Mouse (Mus musculus) lung, postnatal 36 days (tissue): ENCODE measurements around the gene Polr2c.
"Not testable (repeated sequence)": the region's sequence is repeated elsewhere in the genome, so short reads cannot be mapped to it uniquely, and the experiment has no call there.

Source experiments
- DNase-seq: peaks from one replicate; pipeline ENCODE4 v3.0.0; 2022; ENCODE audit warnings: mixed read lengths

Gene Polr2c

GRCm38 (mm10) chr8:94841183-94841582 lies 16.1 kb upstream of the Polr2c start:
- DNase-seq: no peak

- no peak for DNase-seq
These were observed 7.2 kb upstream of the Polr2c start for GRCm38 (mm10) chr8:94850049-94850448.

GRCm38 (mm10) chr8:94854761-94855160 lies 2.5 kb upstream of the Polr2c start:
- not testable (repeated sequence) for DNase-seq

- no peak for DNase-seq
These were observed 272 bp upstream of the Polr2c start for GRCm38 (mm10) chr8:94857011-94857345.

GRCm38 (mm10) chr8:94861352-94861910 lies 4.2 kb downstream of the Polr2c start:
- DNase-seq: peak; percentile 87

- DNase-seq: no peak
These were observed 5.4 kb downstream of the Polr2c start for GRCm38 (mm10) chr8:94862487-94863220.

GRCm38 (mm10) chr8:94863897-94864673 lies 6.8 kb downstream of the Polr2c start:
- no peak for DNase-seq

- DNase-seq: no peak
These were observed 8.0 kb downstream of the Polr2c start for GRCm38 (mm10) chr8:94865292-94865691.

- DNase-seq: no peak
These were observed 9.7 kb downstream of the Polr2c start for GRCm38 (mm10) chr8:94866921-94867320.

- no peak for DNase-seq
These were observed 11.9 kb downstream of the Polr2c start for GRCm38 (mm10) chr8:94869146-94869545.

GRCm38 (mm10) chr8:94870003-94870402 lies 12.8 kb downstream of the Polr2c start:
- DNase-seq: no peak

GRCm38 (mm10) chr8:94870474-94871107 lies 13.3 kb downstream of the Polr2c start:
- peak; percentile 18 for DNase-seq

GRCm38 (mm10) chr8:94871108-94871894 lies 14.1 kb downstream of the Polr2c start:
- peak; percentile 81 for DNase-seq

GRCm38 (mm10) chr8:94872156-94872555 lies 14.9 kb downstream of the Polr2c start:
- no peak for DNase-seq

GRCm38 (mm10) chr8:94872576-94872975 lies 15.3 kb downstream of the Polr2c start:
- DNase-seq: no peak

GRCm38 (mm10) chr8:94874358-94874757 lies 17.1 kb downstream of the Polr2c start:
- peak; percentile 85 for DNase-seq

GRCm38 (mm10) chr8:94875096-94875870 lies 18.0 kb downstream of the Polr2c start:
- DNase-seq: peak; percentile 44

- DNase-seq: no peak
These were observed 18.6 kb downstream of the Polr2c start for GRCm38 (mm10) chr8:94875871-94876150.

- peak; percentile 94 for DNase-seq
These were observed 19.0 kb downstream of the Polr2c start, which contains the start of gene Dok4 for GRCm38 (mm10) chr8:94876197-94876730. Dok4 (minus strand) TSS chr8:94876330.

GRCm38 (mm10) chr8:94876820-94877219 lies 19.6 kb downstream of the Polr2c start:
- peak; percentile 31 for DNase-seq

- no peak for DNase-seq
These were observed 23.5 kb downstream of the Polr2c start for GRCm38 (mm10) chr8:94880742-94881141.
